Mouse (Mus musculus) neural tube, embryonic 15.5 days (tissue): ENCODE data around the gene Cacna1c. TPM values are rescaled to one million over a fixed set of nuclear protein-coding genes. Genes with fewer than 3 reads are reported as not detected.

Source experiments
- ATAC-seq: fragments of 200-750 bp; cut with Nextera tagmentation; 2 replicates; pipeline ENCODE4 v1.8.0; 2017; ENCODE audit warnings: mild to moderate bottlenecking, moderate TSS enrichment, moderate library complexity; ENCODE audit not compliant: low FRiP score
- H3K27ac ChIP-seq: fragments of 300-500 bp; sonication (generic); replicated peaks from 2 replicates; pipeline ENCODE4 v1.5.1; 2015; ENCODE audit warnings: mild to moderate bottlenecking, inconsistent platforms
- H3K27me3 ChIP-seq: fragments of 300-500 bp; sonication (generic); replicated peaks from 2 replicates; pipeline ENCODE4 v1.6.1; 2015; ENCODE audit warnings: inconsistent platforms
- H3K36me3 ChIP-seq: fragments of 300-500 bp; sonication (generic); 2 replicates; pipeline ENCODE4 v1.6.1; 2015; ENCODE audit warnings: inconsistent platforms
- H3K4me1 ChIP-seq: fragments of 300-500 bp; sonication (generic); 2 replicates; pipeline ENCODE4 v1.6.1; 2015; ENCODE audit warnings: inconsistent platforms
- H3K4me2 ChIP-seq: fragments of 300-500 bp; sonication (generic); 2 replicates; pipeline ENCODE4 v1.6.1; 2015; ENCODE audit warnings: inconsistent platforms, mild to moderate bottlenecking, moderate library complexity
- H3K4me3 ChIP-seq: fragments of 300-500 bp; sonication (generic); replicated peaks from 2 replicates; pipeline ENCODE4 v1.5.1; 2015; ENCODE audit warnings: mild to moderate bottlenecking, inconsistent platforms
- H3K9ac ChIP-seq: fragments of 300-500 bp; sonication (generic); replicated peaks from 2 replicates; pipeline ENCODE4 v1.6.1; 2015; ENCODE audit warnings: mild to moderate bottlenecking, inconsistent platforms
- H3K9me3 ChIP-seq: fragments of 300-500 bp; sonication (generic); replicated peaks from 2 replicates; pipeline ENCODE4 v1.6.1; 2016; ENCODE audit warnings: inconsistent platforms
- WGBS: fragments of 180-500 bp; shearing (Covaris S2); methylation state at CpG from one replicate; pipeline ENCODE4 v1.1.7; 2015; ENCODE audit warnings: mixed read lengths; 5-methylcytosine and 5-hydroxymethylcytosine counted together
- polyA plus RNA-seq: library from polyadenylated mRNA; unstranded; fragments of >200 nt; fragmentation: Nextera tagmentation; extraction: Ambion mirVana; gene quantifications from 2 replicates; pipeline ENCODE4 v1.2.1, GENCODE M21; 2015

Gene Cacna1c
- polyA plus RNA-seq, 1 experiment from 2014 or later: 7.4 TPM

- no peak overlapping the region for H3K4me3 ChIP-seq
- H3K4me2 ChIP-seq: no peak overlapping the region
- no peak overlapping the region for H3K9ac ChIP-seq
- 0 out of 2 replicates have a peak, but pooled peaks cover 15% of the 10 kb centered on the region for H3K36me3 ChIP-seq
- no peaks in the 10 kb centered on the region for H3K27me3 ChIP-seq
- no peak for ATAC-seq
- no peaks in the 10 kb centered on the region for H3K9me3 ChIP-seq
- no peak overlapping the region for H3K27ac ChIP-seq
- H3K4me1 ChIP-seq: no peaks in the 10 kb centered on the region
- WGBS: 92% methylated on average over 6 of the region's 6 CpGs
These were observed 518.9 kb downstream of the Cacna1c start for GRCm38 (mm10) chr6:118677306-118677705.

- WGBS: 84% methylated on average over 4 of the region's 4 CpGs
- peaks cover 26% of the 10 kb centered on the region for H3K36me3 ChIP-seq
- no peak for ATAC-seq
These were observed 521.4 kb downstream of the Cacna1c start for GRCm38 (mm10) chr6:118674781-118675180.

GRCm38 (mm10) chr6:118673974-118674695 lies 522.1 kb downstream of the Cacna1c start:
- no peak overlapping the region for H3K4me3 ChIP-seq

More at GRCm38 (mm10) chr6:118674781-118675180, 521.4 kb downstream of the Cacna1c start:
- Histone ChIP-seq H3K4me1 (no peaks in the 10 kb centered on the region), H3K27ac (no peak overlapping the region), H3K4me3 (no peak overlapping the region), H3K4me2 (no peak overlapping the region), H3K9ac (no peak overlapping the region), H3K27me3 (no peaks in the 10 kb centered on the region), H3K9me3 (no peaks in the 10 kb centered on the region)

GRCm38 (mm10) chr6:118653331-118653730 lies 542.9 kb downstream of the Cacna1c start:
- no peaks in the 10 kb centered on the region for H3K4me1 ChIP-seq
- no peak overlapping the region for H3K27ac ChIP-seq
- H3K9me3 ChIP-seq: no peaks in the 10 kb centered on the region
- H3K4me2 ChIP-seq: no peak overlapping the region
- no peaks in the 10 kb centered on the region for H3K27me3 ChIP-seq
- H3K4me3 ChIP-seq: no peak overlapping the region
- 88% methylated on average over 4 of the region's 4 CpGs for WGBS
- ATAC-seq: no peak
- no peak overlapping the region for H3K9ac ChIP-seq
- H3K36me3 ChIP-seq: peaks cover 70% of the 10 kb centered on the region

More at GRCm38 (mm10) chr6:118673974-118674695, 522.1 kb downstream of the Cacna1c start:
- no peak for ATAC-seq
- H3K4me1 ChIP-seq: no peaks in the 10 kb centered on the region
- H3K27me3 ChIP-seq: no peaks in the 10 kb centered on the region
- H3K9ac ChIP-seq: no peak overlapping the region
- peaks cover 31% of the 10 kb centered on the region for H3K36me3 ChIP-seq
- H3K9me3 ChIP-seq: no peaks in the 10 kb centered on the region
- WGBS: 84% methylated on average over 12 of the region's 12 CpGs
- no peak overlapping the region for H3K27ac ChIP-seq
- no peak overlapping the region for H3K4me2 ChIP-seq

GRCm38 (mm10) chr6:118649121-118649783 lies 547.0 kb downstream of the Cacna1c start:
- no peak overlapping the region for H3K4me3 ChIP-seq
- H3K4me1 ChIP-seq: no peaks in the 10 kb centered on the region
- 92% methylated on average over 6 of the region's 6 CpGs for WGBS
- H3K27me3 ChIP-seq: no peaks in the 10 kb centered on the region
- H3K9me3 ChIP-seq: no peaks in the 10 kb centered on the region
- H3K4me2 ChIP-seq: no peak overlapping the region
- no peak overlapping the region for H3K9ac ChIP-seq
- no peak for ATAC-seq
- H3K27ac ChIP-seq: no peak overlapping the region
- H3K36me3 ChIP-seq: peaks cover 38% of the 10 kb centered on the region

GRCm38 (mm10) chr6:118646265-118647061 lies 549.8 kb downstream of the Cacna1c start:
- Histone ChIP-seq H3K4me2 (no peak overlapping the region), H3K9ac (no peak overlapping the region), H3K9me3 (no peaks in the 10 kb centered on the region), H3K27ac (no peak overlapping the region), H3K4me1 (no peaks in the 10 kb centered on the region), H3K27me3 (no peaks in the 10 kb centered on the region), H3K4me3 (no peak overlapping the region), H3K36me3 (peaks cover 15% of the 10 kb centered on the region)
- peak; percentile 70; the same call in 1 of the 2 replicates for ATAC-seq
- 49% methylated on average over 14 of the region's 14 CpGs for WGBS

- Histone ChIP-seq H3K27me3 (no peaks in the 10 kb centered on the region), H3K9ac (no peak overlapping the region), H3K9me3 (no peaks in the 10 kb centered on the region), H3K4me2 (no peak overlapping the region), H3K27ac (no peak overlapping the region), H3K4me3 (no peak overlapping the region), H3K4me1 (no peaks in the 10 kb centered on the region), H3K36me3 (no peaks in the 10 kb centered on the region; the same call in 1 of the 2 replicates)
- no peak for ATAC-seq
- WGBS: 81% methylated on average over 12 of the region's 12 CpGs
These were observed 551.4 kb downstream of the Cacna1c start for GRCm38 (mm10) chr6:118644866-118645265.

GRCm38 (mm10) chr6:118643541-118643940 lies 552.7 kb downstream of the Cacna1c start:
- no peak overlapping the region for H3K4me3 ChIP-seq
- H3K4me2 ChIP-seq: no peak overlapping the region
- no peak overlapping the region for H3K9ac ChIP-seq
- no peak for ATAC-seq
- 87% methylated on average over 2 of the region's 2 CpGs for WGBS
- peaks cover 4% of the 10 kb centered on the region for H3K36me3 ChIP-seq
- no peaks in the 10 kb centered on the region for H3K4me1 ChIP-seq
- H3K9me3 ChIP-seq: no peaks in the 10 kb centered on the region
- H3K27ac ChIP-seq: no peak overlapping the region
- H3K27me3 ChIP-seq: no peaks in the 10 kb centered on the region

- no peak for ATAC-seq
- Histone ChIP-seq H3K36me3 (peaks cover 21% of the 10 kb centered on the region), H3K27ac (no peak overlapping the region), H3K9me3 (peaks cover 3% of the 10 kb centered on the region; the same call in 1 of the 2 replicates), H3K4me3 (no peak overlapping the region), H3K4me1 (no peaks in the 10 kb centered on the region), H3K9ac (no peak overlapping the region), H3K27me3 (no peaks in the 10 kb centered on the region), H3K4me2 (no peak overlapping the region)
- WGBS: 84% methylated on average over 6 of the region's 6 CpGs
These were observed 554.4 kb downstream of the Cacna1c start for GRCm38 (mm10) chr6:118641671-118642325.

GRCm38 (mm10) chr6:118639816-118640215 lies 556.4 kb downstream of the Cacna1c start:
- no peak for ATAC-seq
- H3K4me1 ChIP-seq: no peaks in the 10 kb centered on the region
- H3K27me3 ChIP-seq: no peaks in the 10 kb centered on the region
- H3K4me3 ChIP-seq: no peak overlapping the region
- H3K36me3 ChIP-seq: peaks cover 29% of the 10 kb centered on the region
- H3K4me2 ChIP-seq: no peak overlapping the region
- WGBS: 28% methylated on average over 2 of the region's 2 CpGs
- H3K9me3 ChIP-seq: peaks cover 5% of the 10 kb centered on the region; the same call in 1 of the 2 replicates
- H3K27ac ChIP-seq: no peak overlapping the region
- no peak overlapping the region for H3K9ac ChIP-seq

- Histone ChIP-seq H3K4me2 (no peak overlapping the region), H3K9me3 (peaks cover 5% of the 10 kb centered on the region; the same call in 1 of the 2 replicates), H3K9ac (no peak overlapping the region), H3K27ac (no peak overlapping the region), H3K27me3 (no peaks in the 10 kb centered on the region), H3K4me3 (no peak overlapping the region), H3K4me1 (no peaks in the 10 kb centered on the region), H3K36me3 (peaks cover 29% of the 10 kb centered on the region)
- WGBS: 91% methylated on average over 2 of the region's 2 CpGs
- no peak for ATAC-seq
These were observed 557.3 kb downstream of the Cacna1c start for GRCm38 (mm10) chr6:118638911-118639310.
